Mouse (Mus musculus): ENCODE results near the gene Tnp2. TPM values are rescaled to one million over a fixed set of nuclear protein-coding genes. Genes with fewer than 3 reads are reported as not detected.

The Tnp2 gene
- polyA plus RNA-seq, 1 experiment: 28,975 TPM

DNA sequence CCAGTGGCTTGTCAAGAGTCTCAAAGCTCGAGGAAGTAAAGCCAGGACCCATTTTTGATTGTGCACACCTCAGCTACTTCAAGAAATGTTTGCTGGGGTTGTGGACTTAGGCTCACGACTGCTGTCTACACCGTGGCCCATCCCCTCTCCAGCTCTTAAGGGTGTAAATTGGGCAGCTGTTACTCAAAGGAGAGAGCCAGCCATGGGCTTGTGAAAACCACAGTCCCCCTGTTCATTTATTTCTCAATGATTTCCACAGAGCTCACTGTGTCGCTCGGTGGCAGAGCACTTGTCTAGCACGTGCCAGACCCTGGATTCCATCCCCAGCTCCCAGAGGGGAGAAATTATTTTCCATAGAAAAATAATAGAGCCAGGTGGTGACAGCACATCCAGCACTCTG is 32.3 kb downstream of the Tnp2 start:
- Histone ChIP-seq H3K27me3 (ENCODE audit: control insufficient read depth, insufficient read depth, low read length) (no peaks in the 10 kb centered on the region), H3K27ac (ENCODE audit: control insufficient read depth, insufficient read depth, low read depth, low read length) (no peak overlapping the region), H3K36me3 (ENCODE audit: control insufficient read depth, insufficient read depth, low read length) (no peaks in the 10 kb centered on the region), H3K4me1 (ENCODE audit: control insufficient read depth, insufficient read depth, low read length) (peaks cover 2% of the 10 kb centered on the region; the same call in 1 of the 2 replicates), H3K4me3 (ENCODE audit: control insufficient read depth, low read depth, low read length) (no peak overlapping the region)
- TF ChIP-seq CTCF (IDR thresholded peaks at IDR 0.05; ENCODE audit: control insufficient read depth, insufficient read depth, insufficient replicate concordance, low read depth, low read length) (no peak), POLR2A (IDR thresholded peaks at IDR 0.05; ENCODE audit: control insufficient read depth, low read depth, low read length) (no peak)

DNA sequence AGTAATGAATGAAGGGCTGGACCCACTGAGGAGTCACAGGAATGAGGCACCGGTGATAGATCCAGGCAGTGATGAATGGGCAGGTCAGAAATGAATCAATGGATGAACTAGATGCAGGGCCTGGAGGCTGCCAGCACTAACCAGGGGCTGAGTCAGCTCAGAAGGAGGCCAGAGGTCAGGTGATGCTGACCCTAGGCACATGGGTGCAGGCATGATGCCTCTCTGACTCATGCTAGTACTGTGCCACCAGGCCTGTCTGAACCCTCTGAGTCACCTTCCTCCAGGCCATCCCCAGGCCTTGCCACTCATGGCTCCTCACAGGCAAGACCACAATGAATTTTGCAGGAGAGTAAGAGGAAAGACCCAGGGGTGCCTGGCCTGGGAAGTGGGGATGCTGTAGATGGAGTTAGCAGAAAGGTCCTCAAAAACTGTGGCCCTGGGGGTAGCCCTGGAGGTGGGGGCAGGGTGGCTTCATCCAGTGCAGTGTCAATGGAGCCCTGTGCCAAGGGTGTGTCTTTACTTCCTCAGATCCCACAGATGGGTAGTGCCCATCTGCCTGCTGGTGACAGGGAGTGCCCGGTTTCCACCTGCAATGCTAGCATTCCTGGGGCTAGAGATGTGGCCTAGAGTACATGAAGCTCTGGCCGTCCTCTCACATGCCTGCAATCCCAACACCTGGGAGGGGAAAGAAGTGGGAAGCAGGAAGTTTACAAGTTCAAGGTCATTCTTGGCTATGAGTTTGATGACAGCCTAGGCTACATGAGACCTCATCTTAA is 33.8 kb downstream of the Tnp2 start:
- Histone ChIP-seq H3K27me3 (ENCODE audit: control insufficient read depth, insufficient read depth, low read length) (no peaks in the 10 kb centered on the region), H3K4me1 (ENCODE audit: control insufficient read depth, insufficient read depth, low read length) (no peaks in the 10 kb centered on the region; the same call in 1 of the 2 replicates), H3K27ac (ENCODE audit: control insufficient read depth, insufficient read depth, low read depth, low read length) (no peak overlapping the region), H3K36me3 (ENCODE audit: control insufficient read depth, insufficient read depth, low read length) (no peaks in the 10 kb centered on the region), H3K4me3 (ENCODE audit: control insufficient read depth, low read depth, low read length) (no peak overlapping the region)
- no peak for TF ChIP-seq CTCF (IDR thresholded peaks at IDR 0.05; ENCODE audit: control insufficient read depth, insufficient read depth, insufficient replicate concordance, low read depth, low read length)

DNA sequence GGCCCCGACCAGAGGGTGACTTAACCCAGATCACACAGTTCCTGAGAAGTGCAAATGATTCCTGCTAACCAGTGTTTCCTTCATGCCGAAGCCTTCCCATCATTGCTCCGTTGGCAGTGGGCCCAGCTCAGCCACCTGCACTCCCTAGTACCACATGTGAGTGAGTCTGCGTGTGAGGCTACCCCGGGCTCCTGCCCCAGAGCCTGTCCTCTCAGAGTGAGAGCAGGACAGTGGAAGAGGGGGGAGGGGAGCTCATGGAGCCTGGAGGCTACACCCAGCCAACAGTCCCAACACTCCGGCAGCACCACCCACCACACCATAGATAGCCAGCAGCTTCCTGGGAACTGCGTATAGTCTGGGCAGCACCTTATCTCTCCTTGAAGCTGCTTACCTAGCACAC is 38.6 kb downstream of the Tnp2 start:
- Histone ChIP-seq H3K27me3 (ENCODE audit: control insufficient read depth, insufficient read depth, low read length) (no peaks in the 10 kb centered on the region), H3K27ac (ENCODE audit: control insufficient read depth, insufficient read depth, low read depth, low read length) (no peak overlapping the region), H3K4me3 (ENCODE audit: control insufficient read depth, low read depth, low read length) (no peak overlapping the region), H3K36me3 (ENCODE audit: control insufficient read depth, insufficient read depth, low read length) (no peaks in the 10 kb centered on the region), H3K4me1 (ENCODE audit: control insufficient read depth, insufficient read depth, low read length) (no peaks in the 10 kb centered on the region; the same call in 1 of the 2 replicates)
- TF ChIP-seq CTCF (IDR thresholded peaks at IDR 0.05; ENCODE audit: control insufficient read depth, insufficient read depth, insufficient replicate concordance, low read depth, low read length) (no peak), POLR2A (IDR thresholded peaks at IDR 0.05; ENCODE audit: control insufficient read depth, low read depth, low read length) (no peak)

DNA sequence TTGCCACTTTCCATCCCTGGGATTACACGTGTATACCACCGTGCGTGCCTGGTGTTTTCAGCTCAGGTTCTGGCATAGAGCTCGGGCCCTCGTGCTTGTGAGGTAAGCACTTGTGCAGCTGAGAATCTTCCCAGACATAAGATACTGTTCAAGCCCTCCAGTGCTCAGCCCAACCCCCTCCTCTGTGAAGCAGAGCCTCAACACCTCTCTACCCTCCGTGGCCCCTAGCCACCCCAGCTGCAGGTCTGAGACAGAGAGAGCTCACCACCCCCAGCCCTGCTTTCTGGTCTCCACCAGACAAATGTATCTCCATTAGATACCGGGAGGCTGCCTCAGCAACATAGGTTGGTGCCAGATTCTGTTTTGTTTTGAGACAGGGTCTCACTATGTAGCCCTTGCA is 39.2 kb downstream of the Tnp2 start:
- Histone ChIP-seq H3K4me3 (ENCODE audit: control insufficient read depth, low read depth, low read length) (no peak overlapping the region), H3K36me3 (ENCODE audit: control insufficient read depth, insufficient read depth, low read length) (no peaks in the 10 kb centered on the region), H3K27me3 (ENCODE audit: control insufficient read depth, insufficient read depth, low read length) (no peaks in the 10 kb centered on the region), H3K4me1 (ENCODE audit: control insufficient read depth, insufficient read depth, low read length) (no peaks in the 10 kb centered on the region; the same call in 1 of the 2 replicates), H3K27ac (ENCODE audit: control insufficient read depth, insufficient read depth, low read depth, low read length) (no peak overlapping the region)
- no peak for TF ChIP-seq CTCF (IDR thresholded peaks at IDR 0.05; ENCODE audit: control insufficient read depth, insufficient read depth, insufficient replicate concordance, low read depth, low read length)
- no peak for TF ChIP-seq POLR2A (IDR thresholded peaks at IDR 0.05; ENCODE audit: control insufficient read depth, low read depth, low read length)

DNA sequence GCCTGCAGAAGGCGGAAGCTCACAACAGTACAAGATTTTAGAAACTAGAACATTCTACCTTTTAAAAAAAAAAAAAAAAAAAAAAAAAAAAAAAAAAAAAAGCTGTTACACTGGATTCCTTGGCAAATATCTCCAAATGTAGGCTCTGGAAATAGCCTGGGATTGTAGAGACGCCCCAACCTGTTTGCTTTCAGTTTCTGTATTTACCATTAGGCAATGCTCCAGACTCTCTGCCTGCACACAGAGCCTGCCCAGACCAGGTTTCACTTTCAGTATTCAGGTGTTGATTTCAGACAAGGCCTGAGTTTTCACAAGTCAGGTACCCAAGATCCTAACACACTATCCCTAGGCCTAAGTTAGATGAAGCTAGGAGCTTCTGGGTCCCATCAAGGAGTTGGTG is 47.4 kb downstream of the Tnp2 start:
- H3K27me3 ChIP-seq (ENCODE audit: control insufficient read depth, insufficient read depth, low read length): no peaks in the 10 kb centered on the region
- no peak for TF ChIP-seq POLR2A (IDR thresholded peaks at IDR 0.05; ENCODE audit: control insufficient read depth, low read depth, low read length)
- H3K4me3 ChIP-seq (ENCODE audit: control insufficient read depth, low read depth, low read length): no peak overlapping the region
- no peak overlapping the region for H3K27ac ChIP-seq (ENCODE audit: control insufficient read depth, insufficient read depth, low read depth, low read length)
- no peaks in the 10 kb centered on the region for H3K4me1 ChIP-seq (ENCODE audit: control insufficient read depth, insufficient read depth, low read length)
- H3K36me3 ChIP-seq (ENCODE audit: control insufficient read depth, insufficient read depth, low read length): no peaks in the 10 kb centered on the region

DNA sequence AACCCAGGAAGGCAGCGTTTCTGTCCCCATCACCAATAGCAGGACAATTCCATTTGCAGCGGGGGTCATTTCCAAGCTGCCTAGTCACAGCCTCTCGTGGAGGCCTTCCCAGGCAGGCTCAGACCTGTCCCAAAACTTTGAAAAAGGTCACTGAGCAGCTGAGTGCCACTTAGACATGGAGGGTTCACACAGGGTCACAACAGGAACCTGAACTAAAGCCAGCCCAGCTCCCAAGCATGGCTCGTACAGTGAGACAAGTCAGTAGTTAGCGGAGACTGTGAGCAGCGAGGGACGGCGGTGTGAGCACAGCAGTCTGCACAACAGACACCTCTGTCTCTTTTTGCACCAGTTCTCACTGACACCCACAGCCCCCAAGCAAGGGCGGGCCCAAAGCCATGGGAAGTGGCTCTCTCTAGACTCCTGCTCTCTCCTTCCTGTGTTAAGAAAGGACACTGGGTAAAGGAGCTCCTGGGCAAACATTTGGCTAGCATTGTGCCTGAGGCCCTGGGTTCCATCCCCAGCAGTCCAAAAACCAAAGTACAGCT is 48.5 kb downstream of the Tnp2 start:
- no peak for TF ChIP-seq CTCF (IDR thresholded peaks at IDR 0.05; ENCODE audit: control insufficient read depth, insufficient read depth, insufficient replicate concordance, low read depth, low read length)
- TF ChIP-seq POLR2A (IDR thresholded peaks at IDR 0.05; ENCODE audit: control insufficient read depth, low read depth, low read length): no peak
- Histone ChIP-seq H3K36me3 (ENCODE audit: control insufficient read depth, insufficient read depth, low read length) (no peaks in the 10 kb centered on the region), H3K4me1 (ENCODE audit: control insufficient read depth, insufficient read depth, low read length) (no peaks in the 10 kb centered on the region), H3K27me3 (ENCODE audit: control insufficient read depth, insufficient read depth, low read length) (no peaks in the 10 kb centered on the region), H3K27ac (ENCODE audit: control insufficient read depth, insufficient read depth, low read depth, low read length) (no peak overlapping the region), H3K4me3 (ENCODE audit: control insufficient read depth, low read depth, low read length) (no peak overlapping the region)

DNA sequence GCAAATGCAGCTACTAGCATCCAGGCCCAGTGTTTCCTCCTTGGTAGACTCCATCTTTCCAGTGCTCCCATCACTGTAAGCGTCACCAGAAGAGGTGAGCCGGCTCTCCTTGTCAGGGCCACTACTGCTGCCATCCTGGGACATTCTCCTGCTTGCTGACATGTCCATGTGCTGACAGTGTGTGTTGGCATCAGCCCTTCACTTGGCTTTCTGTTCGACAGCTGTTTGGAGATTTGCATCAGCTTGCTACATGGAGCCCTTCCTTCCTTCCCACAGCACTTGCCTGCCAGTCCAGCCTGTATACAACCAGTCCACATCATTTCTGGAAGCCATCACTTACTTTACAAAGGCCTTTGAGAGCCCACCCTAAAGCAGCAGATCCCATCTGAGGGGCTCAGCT is 49.6 kb downstream of the Tnp2 start:
- no peak overlapping the region for H3K27ac ChIP-seq (ENCODE audit: control insufficient read depth, insufficient read depth, low read depth, low read length)

More for the DNA sequence above, 49.6 kb downstream of the Tnp2 start:
- Histone ChIP-seq H3K27me3 (ENCODE audit: control insufficient read depth, insufficient read depth, low read length) (no peaks in the 10 kb centered on the region), H3K36me3 (ENCODE audit: control insufficient read depth, insufficient read depth, low read length) (no peaks in the 10 kb centered on the region), H3K4me1 (ENCODE audit: control insufficient read depth, insufficient read depth, low read length) (no peaks in the 10 kb centered on the region), H3K4me3 (ENCODE audit: control insufficient read depth, low read depth, low read length) (no peak overlapping the region)
- TF ChIP-seq POLR2A (IDR thresholded peaks at IDR 0.05; ENCODE audit: control insufficient read depth, low read depth, low read length) (no peak), CTCF (IDR thresholded peaks at IDR 0.05; ENCODE audit: control insufficient read depth, insufficient read depth, insufficient replicate concordance, low read depth, low read length) (no peak)

Other genes with a start within 250 kb of the Tnp2 start
- 16.4 and 17.7 TPM in 2 replicates for gene Dexi, start 245.6 kb downstream of the Tnp2 start, polyA plus RNA-seq (2012; rRNA removed)
- 30.6 and 30.8 TPM in 2 replicates for gene Clec16a, start 243.3 kb downstream of the Tnp2 start, polyA plus RNA-seq (2012; rRNA removed)
- 4.0 and 5.2 TPM in 2 replicates for gene Socs1, start 3.1 kb downstream of the Tnp2 start, polyA plus RNA-seq (2012; rRNA removed)
- 521 and 620 TPM in 2 replicates for gene Prm3, start 2.3 kb upstream of the Tnp2 start, polyA plus RNA-seq (2012; rRNA removed)
- gene Prm2, start 7.5 kb upstream of the Tnp2 start, polyA plus RNA-seq (2012; rRNA removed): 18,395 and 18,587 TPM in 2 replicates
- 15,156 and 19,194 TPM in 2 replicates for gene Prm1, start 17.2 kb upstream of the Tnp2 start, polyA plus RNA-seq (2012; rRNA removed)
- gene Gm11172, start 24.3 kb upstream of the Tnp2 start, polyA plus RNA-seq (2012; rRNA removed): not detected in 2 replicates
- 1.5 and 1.7 TPM in 2 replicates for gene Rmi2, start 46.4 kb upstream of the Tnp2 start, polyA plus RNA-seq (2012; rRNA removed)